Mouse (Mus musculus) MEL (cell line): ENCODE measurements around the gene Sh3rf1.

Experiments used
- BHLHE40 ChIP-seq: IDR thresholded peaks from 2 replicates; pipeline ENCODE4 v1.6.1; 2012; ENCODE audit warnings: low read depth, mild to moderate bottlenecking, inconsistent platforms, low read length, improper control_type of control experiment, borderline replicate concordance
- CTCF ChIP-seq, 3 experiments: IDR thresholded peaks in 2 of 3; conservative IDR thresholded peaks in 1 of 3; 2 replicates each; pipeline ENCODE4 v1.5.1; 2011 to 2012; ENCODE audit warnings: low read length in 3 of 3, low read depth in 2 of 3, mild to moderate bottlenecking in 2 of 3, improper control_type of control experiment in 1 of 3, inconsistent platforms in 1 of 3, mixed read lengths in 1 of 3, moderate library complexity in 1 of 3; ENCODE audit not compliant: control insufficient read depth in 1 of 3, insufficient read depth in 1 of 3, poor library complexity in 1 of 3, severe bottlenecking in 1 of 3
- EP300 ChIP-seq, 2 experiments: IDR thresholded peaks; 2 replicates each; pipeline ENCODE4 v1.6.1; 2011; ENCODE audit warnings: improper control_type of control experiment in 2 of 2, low read length in 2 of 2, low read depth in 1 of 2, mild to moderate bottlenecking in 1 of 2
- JUND ChIP-seq: IDR thresholded peaks from 2 replicates; pipeline ENCODE4 v1.6.1; 2011; ENCODE audit warnings: low read depth, mild to moderate bottlenecking, improper control_type of control experiment, low read length
- POLR2A ChIP-seq, 2 experiments: IDR thresholded peaks; 2 replicates each; pipeline ENCODE4 v1.6.1; 2011 to 2012; ENCODE audit warnings: low read length in 2 of 2, mild to moderate bottlenecking in 2 of 2, control low read depth in 1 of 2, improper control_type of control experiment in 1 of 2, low read depth in 1 of 2, moderate library complexity in 1 of 2; ENCODE audit not compliant: control insufficient read depth in 1 of 2, insufficient read depth in 1 of 2, poor library complexity in 1 of 2
- TCF12 ChIP-seq: IDR thresholded peaks from 2 replicates; pipeline ENCODE4 v1.6.1; 2014; ENCODE audit warnings: low read depth, mild to moderate bottlenecking, inconsistent platforms, low read length, improper control_type of control experiment, moderate library complexity
- UBTF ChIP-seq: IDR thresholded peaks from 2 replicates; pipeline ENCODE4 v1.6.1; 2012; ENCODE audit warnings: low read depth, mild to moderate bottlenecking, inconsistent platforms, low read length, improper control_type of control experiment, moderate library complexity, borderline replicate concordance; ENCODE audit not compliant: insufficient read depth
- ZC3H11A ChIP-seq: IDR thresholded peaks from 2 replicates; pipeline ENCODE4 v1.6.1; 2012; ENCODE audit warnings: low read depth, mild to moderate bottlenecking, inconsistent platforms, low read length, improper control_type of control experiment
- ZKSCAN1 ChIP-seq: IDR thresholded peaks from 2 replicates; pipeline ENCODE4 v1.6.1; 2012; ENCODE audit warnings: low read depth, mild to moderate bottlenecking, inconsistent platforms, low read length, improper control_type of control experiment, moderate library complexity

DNA sequence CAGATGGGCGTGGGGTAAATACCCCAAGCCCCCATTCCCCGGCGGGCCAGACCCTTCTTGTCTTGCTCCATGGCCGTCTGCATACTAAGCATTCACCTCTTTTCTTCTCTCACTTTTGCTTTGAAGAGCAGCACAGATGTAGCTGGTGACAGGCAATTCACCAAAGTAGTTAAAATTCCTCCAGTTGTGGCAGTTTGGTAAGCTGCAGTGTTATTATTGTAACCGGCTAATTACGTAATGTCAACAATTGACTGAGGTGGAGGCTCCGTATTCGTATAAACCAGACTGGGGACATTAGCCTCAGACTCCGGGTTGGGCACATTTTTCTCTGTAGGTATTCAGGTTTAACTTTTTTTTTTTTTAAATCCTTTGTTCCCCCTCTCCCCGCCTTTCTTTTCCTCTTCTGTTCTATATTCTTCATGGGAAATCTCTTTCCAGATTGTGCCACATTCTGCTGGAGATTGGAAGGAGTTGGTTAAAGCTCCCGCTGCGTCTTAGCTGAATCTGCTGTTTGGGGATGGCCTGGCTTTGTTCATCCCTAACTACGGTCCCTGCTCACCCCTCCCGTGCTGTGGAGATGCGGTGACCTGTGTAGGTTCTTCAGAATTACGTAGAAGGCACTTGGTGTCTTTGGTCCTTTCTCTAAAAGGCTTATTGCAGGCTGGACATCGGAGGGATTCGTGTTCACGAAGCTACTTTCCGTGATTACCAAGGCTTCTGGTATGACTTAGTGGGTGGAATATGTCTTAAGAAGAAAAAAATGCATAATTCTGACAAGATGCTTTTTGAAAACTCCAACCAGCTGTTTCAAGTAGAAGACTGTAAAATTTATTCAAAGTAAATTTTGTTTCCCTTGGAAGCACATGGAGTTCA is 86.1 kb downstream of the Sh3rf1 start:
- TF ChIP-seq CTCF (IDR thresholded peaks at IDR 0.05 in 2 of 3, conservative IDR thresholded peaks at IDR 0.05 in 1 of 3; ENCODE audit: control insufficient read depth in 1 of 3, insufficient read depth in 1 of 3, low read depth in 2 of 3, low read length in 3 of 3, poor library complexity in 1 of 3, severe bottlenecking in 1 of 3), result no peak
- no peak for TF ChIP-seq EP300 (IDR thresholded peaks at IDR 0.05; ENCODE audit: low read depth in 1 of 2, low read length in 2 of 2)
- no peak for TF ChIP-seq ZC3H11A
- TF ChIP-seq UBTF, result no peak
- TF ChIP-seq ZKSCAN1, result no peak
- no peak for TF ChIP-seq JUND
- TF ChIP-seq POLR2A (IDR thresholded peaks at IDR 0.05; ENCODE audit: control insufficient read depth in 1 of 2, insufficient read depth in 1 of 2, low read depth in 1 of 2, low read length in 2 of 2, poor library complexity in 1 of 2), result no peak
- no peak for TF ChIP-seq TCF12
- no peak for TF ChIP-seq BHLHE40
